ENCODE assay signal across 9 mouse cellular contexts in the genomic region with DNA sequence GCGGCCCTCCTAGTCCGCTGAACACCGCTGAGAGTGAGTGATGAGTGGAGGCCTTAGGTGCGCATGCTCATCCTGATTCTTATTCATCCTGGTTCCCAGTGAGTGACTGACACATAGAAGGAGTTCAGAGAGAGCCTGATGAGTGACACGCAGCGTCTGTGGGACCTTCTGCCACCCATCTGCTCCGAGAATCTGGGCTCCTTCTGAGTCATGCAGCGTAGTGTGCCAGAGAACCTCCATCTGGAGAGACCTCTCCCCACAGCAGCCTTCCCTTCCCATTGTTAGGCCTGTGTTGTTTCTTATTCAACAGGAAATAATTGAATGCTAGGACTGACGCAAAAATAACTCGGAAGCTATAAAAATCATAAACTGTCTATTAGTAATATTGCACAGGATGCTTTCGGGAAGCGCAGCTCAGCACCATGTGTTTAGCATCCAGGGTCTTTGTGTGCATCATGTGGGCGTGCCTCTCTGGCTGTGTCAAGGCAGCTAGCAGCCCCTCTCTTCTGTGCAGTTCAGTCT.
A peak's percentile ranks its signal among the peaks of the same experiment; 100 is the strongest.
DNase-seq lines count a peak whose midpoint lies in the region; ATAC-seq and TF ChIP-seq lines count a peak whose summit lies in the region.
"Had no signal": no experiment of that assay in that cellular context is flagged by ENCODE, and none has a peak within 500 bp of the region (broad histone marks: within the 10 kb centered on the region; RNA-seq: fewer than 3 reads in every experiment).

No protein-coding gene starts in this region.

- no peak for TF ChIP-seq POLR2A in kidney, adult 2 months (IDR thresholded peaks at IDR 0.05; ENCODE audit: low read depth, low read length)

- TF ChIP-seq CTCF in kidney, adult 2 months (conservative IDR thresholded peaks at IDR 0.05; ENCODE audit: insufficient read depth, insufficient read length, low read depth, low read length), result no peak

- DNase-seq in kidney, adult 2 months, result peak; percentile 48
- DNase-seq in kidney, adult 18-20 months, result no peak
- peak; percentile 89 for DNase-seq in forebrain, embryonic 14.5 days (ENCODE audit: low spot score)
- DNase-seq in layer of hippocampus, postnatal 14 days (ENCODE audit: low spot score in 2 of 2), result peak; percentile 88 to 94
- DNase-seq in right cerebral cortex, adult 18-20 months, result peak; percentile 62
- DNase-seq in gastrocnemius, postnatal 36 days, result no peak

- peak; percentile 96 for ATAC-seq in forebrain, embryonic 14.5 days
- ATAC-seq in activated CD4-positive, CD25-positive, alpha-beta regulatory T cell, adult 4 months, result no peak
- ATAC-seq in erythroid progenitor cell, adult 5-6 weeks (replicated peaks; ENCODE audit: low FRiP score, poor library complexity, severe bottlenecking), result no peak

- H3K27ac ChIP-seq in kidney, adult 2 months (ENCODE audit: insufficient read depth, low read depth, low read length), result peak overlapping the region; percentile 29; the same call in 1 of the 2 replicates
- peak overlapping the region; percentile 78 for H3K27ac ChIP-seq in forebrain, embryonic 14.5 days (ENCODE audit: low read depth, low read length)
- H3K27ac ChIP-seq: stomach, embryonic 15.5 days had no signal

- intact Hi-C loops in gastrocnemius, postnatal 36 days (cut with DNase I), result no loop called here

- no peaks in the 10 kb centered on the region for H3K4me1 ChIP-seq in kidney, adult 2 months (ENCODE audit: control insufficient read depth, insufficient read depth, low read length)
- H3K4me1 ChIP-seq in forebrain, embryonic 14.5 days (ENCODE audit: control insufficient read depth, insufficient read depth, low read length), result no peaks in the 10 kb centered on the region
- H3K4me1 ChIP-seq: stomach, embryonic 15.5 days had no signal

- H3K9me3 ChIP-seq in forebrain, embryonic 14.5 days (replicated peaks; ENCODE audit: control insufficient read depth, low read length), result no peaks in the 10 kb centered on the region
- H3K9me3 ChIP-seq: stomach, embryonic 15.5 days had no signal

- no peak overlapping the region for H3K4me3 ChIP-seq in kidney, adult 2 months (ENCODE audit: insufficient read depth, low read depth, low read length)
- H3K4me3 ChIP-seq in forebrain, embryonic 14.5 days (ENCODE audit: low read depth, low read length), result no peak overlapping the region
- H3K4me3 ChIP-seq: stomach, embryonic 15.5 days had no signal

- no peak overlapping the region for H3K4me2 ChIP-seq in forebrain, embryonic 14.5 days (ENCODE audit: low read length)
- H3K4me2 ChIP-seq: stomach, embryonic 15.5 days had no signal

- no peak overlapping the region for H3K9ac ChIP-seq in forebrain, embryonic 14.5 days (ENCODE audit: low read length)
- H3K9ac ChIP-seq: stomach, embryonic 15.5 days had no signal

- WGBS in kidney, adult 2 months, result 71% methylated on average over 13 of the region's 13 CpGs
- WGBS in forebrain, embryonic 14.5 days, result 74% methylated on average over 13 of the region's 13 CpGs

- H3K27me3 ChIP-seq in kidney, adult 2 months (replicated peaks; ENCODE audit: control insufficient read depth, insufficient read depth, low read length), result no peaks in the 10 kb centered on the region
- no peaks in the 10 kb centered on the region for H3K27me3 ChIP-seq in forebrain, embryonic 14.5 days (replicated peaks; ENCODE audit: control insufficient read depth, insufficient read depth, low read length)
- H3K27me3 ChIP-seq: stomach, embryonic 15.5 days had no signal

- no peaks in the 10 kb centered on the region for H3K36me3 ChIP-seq in kidney, adult 2 months (ENCODE audit: control insufficient read depth, insufficient read depth, low read length)
- no peaks in the 10 kb centered on the region for H3K36me3 ChIP-seq in forebrain, embryonic 14.5 days (ENCODE audit: control insufficient read depth, insufficient read depth, low read length)
- H3K36me3 ChIP-seq: stomach, embryonic 15.5 days had no signal

Comparison
In these comparisons a context has a peak if more than half of its experiments do, and no peak if none do; other contexts are left out.
1. DNase-seq: peak in kidney, adult 2 months (single experiment), forebrain, embryonic 14.5 days (single experiment), layer of hippocampus, postnatal 14 days (2 of 2) and right cerebral cortex, adult 18-20 months (single experiment); none in kidney, adult 18-20 months (single experiment) and gastrocnemius, postnatal 36 days (0 of 2).